Mouse (Mus musculus) kidney, postnatal 14 days (tissue): ENCODE measurements around the gene Gm10142.
"Not testable (repeated sequence)": the region's sequence is repeated elsewhere in the genome, so short reads cannot be mapped to it uniquely, and the experiment has no call there.

ENCODE experiments used
- DNase-seq: peaks from one replicate; pipeline ENCODE4 v3.0.0; 2022; ENCODE audit warnings: mixed read lengths

Gm10142 gene

GRCm38 (mm10) chr10:77741924-77742688 is 26.5 kb downstream of the Gm10142 start, which contains the start of gene Gm18596:
Gene Gm18596, minus strand, starts transcription at chr10:77742638.
- DNase-seq = not testable (repeated sequence)

GRCm38 (mm10) chr10:77750686-77751085 is 35.1 kb downstream of the Gm10142 start:
- DNase-seq = not testable (repeated sequence)

GRCm38 (mm10) chr10:77751254-77751653 is 35.6 kb downstream of the Gm10142 start, which contains the start of gene Gm9736:
Gene Gm9736, minus strand, starts transcription at chr10:77751354.
- not testable (repeated sequence) for DNase-seq

- not testable (repeated sequence) for DNase-seq
Observed at GRCm38 (mm10) chr10:77752312-77752711, 36.7 kb downstream of the Gm10142 start.

- DNase-seq = no peak
Observed at GRCm38 (mm10) chr10:77753448-77753847, 37.8 kb downstream of the Gm10142 start.

GRCm38 (mm10) chr10:77759582-77759981 is 44.0 kb downstream of the Gm10142 start, which contains the start of gene Gm3233:
Gene Gm3233, minus strand, starts transcription at chr10:77759682.
- DNase-seq = not testable (repeated sequence)
